Mouse (Mus musculus): ENCODE measurements around the gene Scd1. TPM values are rescaled to one million over a fixed set of nuclear protein-coding genes. Genes with fewer than 3 reads are reported as not detected.

The Scd1 gene
- polyA plus RNA-seq, 1 experiment from 2014 or later: 18.8 TPM

GRCm38 (mm10) chr19:44382682-44383321, 24.9 kb downstream of the Scd1 start:
- Histone ChIP-seq H3K27me3 (ENCODE audit: control insufficient read depth, insufficient read depth, low read length) (no peaks in the 10 kb centered on the region), H3K4me2 (ENCODE audit: low read depth, low read length, severe bottlenecking) (no peak overlapping the region), H3K9me3 (ENCODE audit: control insufficient read depth, low read length) (no peaks in the 10 kb centered on the region), H3K9ac (ENCODE audit: low read length) (no peak overlapping the region), H3K4me3 (ENCODE audit: low read depth, low read length) (no peak overlapping the region), H3K36me3 (ENCODE audit: control insufficient read depth, insufficient read depth, low read length) (no peaks in the 10 kb centered on the region), H3K27ac (ENCODE audit: low read depth, low read length) (no peak overlapping the region), H3K4me1 (replicated peaks; ENCODE audit: control insufficient read depth, insufficient read depth, low read length) (peaks cover under 1% of the 10 kb centered on the region; the same call in 1 of the 2 replicates)
- ATAC-seq (replicated peaks; ENCODE audit: low FRiP score): no peak
- DNase-seq (ENCODE audit: low spot score): no peak
- 89% methylated on average over 12 of the region's 12 CpGs for WGBS

GRCm38 (mm10) chr19:44380065-44380464, 27.6 kb downstream of the Scd1 start:
- Histone ChIP-seq H3K36me3 (ENCODE audit: control insufficient read depth, insufficient read depth, low read length) (no peaks in the 10 kb centered on the region), H3K27ac (ENCODE audit: low read depth, low read length) (no peak overlapping the region), H3K27me3 (ENCODE audit: control insufficient read depth, insufficient read depth, low read length) (no peaks in the 10 kb centered on the region), H3K4me2 (ENCODE audit: low read depth, low read length, severe bottlenecking) (no peak overlapping the region), H3K4me1 (replicated peaks; ENCODE audit: control insufficient read depth, insufficient read depth, low read length) (no peaks in the 10 kb centered on the region), H3K4me3 (ENCODE audit: low read depth, low read length) (no peak overlapping the region), H3K9me3 (ENCODE audit: control insufficient read depth, low read length) (no peaks in the 10 kb centered on the region), H3K9ac (ENCODE audit: low read length) (no peak overlapping the region)
- ATAC-seq (replicated peaks; ENCODE audit: low FRiP score): no peak
- WGBS: 91% methylated on average over 4 of the region's 4 CpGs
- no peak for DNase-seq (ENCODE audit: low spot score)

- H3K4me2 ChIP-seq (ENCODE audit: low read depth, low read length, severe bottlenecking): no peak overlapping the region
- no peak overlapping the region for H3K27ac ChIP-seq (ENCODE audit: low read depth, low read length)
- DNase-seq (ENCODE audit: low spot score) (no peak), ATAC-seq (replicated peaks; ENCODE audit: low FRiP score) (no peak)
- no peak overlapping the region for H3K4me3 ChIP-seq (ENCODE audit: low read depth, low read length)
- no peaks in the 10 kb centered on the region for H3K36me3 ChIP-seq (ENCODE audit: control insufficient read depth, insufficient read depth, low read length)
- H3K4me1 ChIP-seq (replicated peaks; ENCODE audit: control insufficient read depth, insufficient read depth, low read length): no peaks in the 10 kb centered on the region
- no peak overlapping the region for H3K9ac ChIP-seq (ENCODE audit: low read length)
- no peaks in the 10 kb centered on the region for H3K9me3 ChIP-seq (ENCODE audit: control insufficient read depth, low read length)
- H3K27me3 ChIP-seq (ENCODE audit: control insufficient read depth, insufficient read depth, low read length): no peaks in the 10 kb centered on the region
Observed at GRCm38 (mm10) chr19:44379090-44379489, 28.6 kb downstream of the Scd1 start.

GRCm38 (mm10) chr19:44377629-44378375, 29.9 kb downstream of the Scd1 start:
- H3K27me3 ChIP-seq (ENCODE audit: control insufficient read depth, insufficient read depth, low read length): no peaks in the 10 kb centered on the region
- ATAC-seq (replicated peaks; ENCODE audit: low FRiP score): no peak

GRCm38 (mm10) chr19:44376511-44376951, 31.1 kb downstream of the Scd1 start:
- Histone ChIP-seq H3K9ac (ENCODE audit: low read length) (no peak overlapping the region), H3K36me3 (ENCODE audit: control insufficient read depth, insufficient read depth, low read length) (no peaks in the 10 kb centered on the region), H3K27ac (ENCODE audit: low read depth, low read length) (no peak overlapping the region), H3K4me2 (ENCODE audit: low read depth, low read length, severe bottlenecking) (no peak overlapping the region), H3K4me3 (ENCODE audit: low read depth, low read length) (no peak overlapping the region), H3K27me3 (ENCODE audit: control insufficient read depth, insufficient read depth, low read length) (no peaks in the 10 kb centered on the region), H3K9me3 (ENCODE audit: control insufficient read depth, low read length) (no peaks in the 10 kb centered on the region), H3K4me1 (replicated peaks; ENCODE audit: control insufficient read depth, insufficient read depth, low read length) (no peaks in the 10 kb centered on the region)
- no peak for DNase-seq (ENCODE audit: low spot score)
- ATAC-seq (replicated peaks; ENCODE audit: low FRiP score): no peak
- 29% methylated on average over 3 of the region's 3 CpGs for WGBS

More at GRCm38 (mm10) chr19:44377629-44378375, 29.9 kb downstream of the Scd1 start:
- Histone ChIP-seq H3K4me1 (replicated peaks; ENCODE audit: control insufficient read depth, insufficient read depth, low read length) (no peaks in the 10 kb centered on the region), H3K9ac (ENCODE audit: low read length) (no peak overlapping the region), H3K27ac (ENCODE audit: low read depth, low read length) (no peak overlapping the region), H3K36me3 (ENCODE audit: control insufficient read depth, insufficient read depth, low read length) (no peaks in the 10 kb centered on the region), H3K9me3 (ENCODE audit: control insufficient read depth, low read length) (no peaks in the 10 kb centered on the region), H3K4me3 (ENCODE audit: low read depth, low read length) (no peak overlapping the region), H3K4me2 (ENCODE audit: low read depth, low read length, severe bottlenecking) (no peak overlapping the region)
- DNase-seq (ENCODE audit: low spot score): no peak
- 55% methylated on average over 4 of the region's 5 CpGs for WGBS

- Histone ChIP-seq H3K27ac (ENCODE audit: low read depth, low read length) (no peak overlapping the region), H3K27me3 (ENCODE audit: control insufficient read depth, insufficient read depth, low read length) (no peaks in the 10 kb centered on the region), H3K4me2 (ENCODE audit: low read depth, low read length, severe bottlenecking) (no peak overlapping the region), H3K4me3 (ENCODE audit: low read depth, low read length) (no peak overlapping the region), H3K36me3 (ENCODE audit: control insufficient read depth, insufficient read depth, low read length) (no peaks in the 10 kb centered on the region), H3K4me1 (replicated peaks; ENCODE audit: control insufficient read depth, insufficient read depth, low read length) (no peaks in the 10 kb centered on the region), H3K9ac (ENCODE audit: low read length) (no peak overlapping the region), H3K9me3 (ENCODE audit: control insufficient read depth, low read length) (no peaks in the 10 kb centered on the region)
- WGBS: 26% methylated on average over 6 of the region's 6 CpGs
- ATAC-seq (replicated peaks; ENCODE audit: low FRiP score) (peak; percentile 71; the same call in 1 of the 2 replicates), DNase-seq (ENCODE audit: low spot score) (peak; percentile 81)
Observed at GRCm38 (mm10) chr19:44372969-44373368, 34.7 kb downstream of the Scd1 start.

GRCm38 (mm10) chr19:44370231-44370630, 37.4 kb downstream of the Scd1 start:
- no peak overlapping the region for H3K4me3 ChIP-seq (ENCODE audit: low read depth, low read length)
- 80% methylated on average over 5 of the region's 5 CpGs for WGBS

GRCm38 (mm10) chr19:44369371-44369770, 38.3 kb downstream of the Scd1 start:
- DNase-seq (ENCODE audit: low spot score): no peak
- Histone ChIP-seq H3K9me3 (ENCODE audit: control insufficient read depth, low read length) (no peaks in the 10 kb centered on the region), H3K9ac (ENCODE audit: low read length) (no peak overlapping the region), H3K4me1 (replicated peaks; ENCODE audit: control insufficient read depth, insufficient read depth, low read length) (no peaks in the 10 kb centered on the region), H3K27ac (ENCODE audit: low read depth, low read length) (no peak overlapping the region), H3K36me3 (ENCODE audit: control insufficient read depth, insufficient read depth, low read length) (no peaks in the 10 kb centered on the region), H3K4me2 (ENCODE audit: low read depth, low read length, severe bottlenecking) (no peak overlapping the region), H3K4me3 (ENCODE audit: low read depth, low read length) (no peak overlapping the region), H3K27me3 (ENCODE audit: control insufficient read depth, insufficient read depth, low read length) (no peaks in the 10 kb centered on the region)
- WGBS: 72% methylated on average over 8 of the region's 8 CpGs
- no peak for ATAC-seq (replicated peaks; ENCODE audit: low FRiP score)

More at GRCm38 (mm10) chr19:44370231-44370630, 37.4 kb downstream of the Scd1 start:
- H3K4me1 ChIP-seq (replicated peaks; ENCODE audit: control insufficient read depth, insufficient read depth, low read length): no peaks in the 10 kb centered on the region
- no peaks in the 10 kb centered on the region for H3K36me3 ChIP-seq (ENCODE audit: control insufficient read depth, insufficient read depth, low read length)
- DNase-seq (ENCODE audit: low spot score) (no peak), ATAC-seq (replicated peaks; ENCODE audit: low FRiP score) (no peak)
- no peak overlapping the region for H3K27ac ChIP-seq (ENCODE audit: low read depth, low read length)
- H3K9ac ChIP-seq (ENCODE audit: low read length): no peak overlapping the region
- no peaks in the 10 kb centered on the region for H3K27me3 ChIP-seq (ENCODE audit: control insufficient read depth, insufficient read depth, low read length)
- no peak overlapping the region for H3K4me2 ChIP-seq (ENCODE audit: low read depth, low read length, severe bottlenecking)
- H3K9me3 ChIP-seq (ENCODE audit: control insufficient read depth, low read length): no peaks in the 10 kb centered on the region
